Mouse (Mus musculus) gastrocnemius, adult 2 months (tissue): ENCODE measurements at regions not wholly inside any gene's neighbourhood (a gene's known extent, or its start where the extent isn't known, plus 50 kb on each side); places are given as distances from the start of the nearest gene placed in this dataset.
"Not testable (repeated sequence)": the region's sequence is repeated elsewhere in the genome, so short reads cannot be mapped to it uniquely, and the experiment has no call there.

ENCODE experiments used
- DNase-seq: peaks from one replicate; pipeline ENCODE4 v3.0.0; 2022
- H3K27ac ChIP-seq: fragments of 200-600 bp; 2 replicates; pipeline ENCODE4 v1.8.1; 2022; ENCODE audit warnings: mild to moderate bottlenecking
- H3K4me3 ChIP-seq: fragments of 200-600 bp; 2 replicates; pipeline ENCODE4 v1.8.1; 2022; ENCODE audit warnings: mild to moderate bottlenecking, moderate library complexity
- CTCF ChIP-seq: fragments of 200-600 bp; IDR thresholded peaks from 2 replicates; pipeline ENCODE4 v1.8.1; 2022; ENCODE audit warnings: antibody characterized with exemption, mild to moderate bottlenecking, moderate library complexity
- intact Hi-C: fragments of 180-260 bp; cut with DNase I; formaldehyde crosslinking; loops from one replicate; pipeline ENCODE4 v1.15.1; 2025

DNA sequence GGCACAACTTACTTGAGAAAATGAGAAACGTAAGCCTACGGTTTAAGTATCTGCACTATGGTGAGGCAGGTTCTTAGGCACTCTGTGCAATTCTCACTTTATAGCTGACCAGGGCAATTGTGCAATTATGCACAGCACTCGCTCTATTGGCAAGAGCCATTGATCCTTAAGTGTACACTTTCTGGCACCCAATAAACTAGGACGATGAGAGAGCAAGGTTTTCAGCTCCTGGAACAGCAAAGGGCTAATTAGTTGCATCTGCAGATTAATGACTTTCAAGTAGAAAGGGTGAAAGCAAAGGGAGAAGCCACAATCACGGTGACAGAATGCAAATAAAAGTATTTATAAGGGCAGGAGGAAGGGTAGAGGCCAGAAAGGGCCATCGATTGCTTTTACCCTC, 185.4 kb upstream of the Gm10306 start:
- Histone ChIP-seq H3K27ac (no peak overlapping the region), H3K4me3 (no peak overlapping the region)
- DNase-seq, result no peak
- intact Hi-C loops, result no loop called here
- TF ChIP-seq CTCF, result no peak

DNA sequence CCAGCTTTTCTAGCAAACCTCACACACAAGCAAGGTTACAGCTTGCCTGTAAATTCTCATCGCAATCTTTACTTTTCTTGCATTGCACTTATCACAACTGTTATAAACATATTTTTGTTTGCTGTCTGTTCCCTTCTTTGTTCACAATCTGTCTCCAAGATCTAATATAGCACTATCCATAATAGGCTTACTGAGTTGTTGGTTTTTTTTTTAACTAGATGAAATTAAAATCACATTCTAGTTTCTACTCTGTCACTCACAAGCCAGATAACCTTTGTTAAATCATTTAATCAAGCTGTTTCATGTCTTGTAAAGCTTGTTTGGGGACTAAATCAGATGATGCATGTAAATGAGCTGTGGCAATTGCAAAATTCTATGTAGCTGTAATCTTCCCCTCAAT, 180.1 kb upstream of the Gm10306 start:
- DNase-seq, result no peak
- no peak for TF ChIP-seq CTCF

DNA sequence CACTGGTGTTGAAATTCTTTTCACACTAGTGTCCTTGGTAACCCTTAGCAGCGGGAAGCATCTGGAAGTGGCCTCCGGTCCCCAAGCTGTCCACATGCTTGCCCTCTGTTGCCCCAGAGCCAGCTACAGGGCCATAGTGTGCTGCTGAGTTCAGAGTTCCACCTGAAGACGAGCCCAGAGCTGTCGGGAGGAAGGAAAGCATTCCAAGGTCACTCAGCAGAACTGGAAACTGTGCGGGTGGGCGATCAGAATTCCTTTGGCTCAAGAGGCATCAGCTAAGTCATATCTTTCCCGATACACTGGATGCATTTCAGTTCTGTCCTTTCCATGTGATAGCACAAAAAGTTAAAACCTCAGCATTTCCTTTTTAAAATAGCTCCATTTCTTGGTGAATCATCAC, 170.6 kb upstream of the Gm10306 start:
- Histone ChIP-seq H3K4me3 (no peak overlapping the region), H3K27ac (no peak overlapping the region)
- DNase-seq, result no peak
- no peak for TF ChIP-seq CTCF
- intact Hi-C loops, result no loop called here

More for the DNA sequence above, 180.1 kb upstream of the Gm10306 start:
- intact Hi-C loops, result no loop called here
- H3K27ac ChIP-seq, result no peak overlapping the region
- no peak overlapping the region for H3K4me3 ChIP-seq

GRCm38 (mm10) chr4:94388317-94388716, 168.0 kb upstream of the Gm10306 start:
- no peak overlapping the region for H3K4me3 ChIP-seq
- DNase-seq, result no peak
- TF ChIP-seq CTCF, result no peak
- intact Hi-C loops, result no loop called here
- no peak overlapping the region for H3K27ac ChIP-seq

- no peak for TF ChIP-seq CTCF
- H3K27ac ChIP-seq, result no peak overlapping the region
- DNase-seq, result no peak
- intact Hi-C loops, result no loop called here
- no peak overlapping the region for H3K4me3 ChIP-seq
Observed at GRCm38 (mm10) chr4:94394462-94394861, 161.9 kb upstream of the Gm10306 start.

- Histone ChIP-seq H3K27ac (no peak overlapping the region), H3K4me3 (no peak overlapping the region)
- TF ChIP-seq CTCF, result no peak
- DNase-seq, result no peak
- intact Hi-C loops, result no loop called here
Observed at GRCm38 (mm10) chr4:94397284-94397683, 159.1 kb upstream of the Gm10306 start.

DNA sequence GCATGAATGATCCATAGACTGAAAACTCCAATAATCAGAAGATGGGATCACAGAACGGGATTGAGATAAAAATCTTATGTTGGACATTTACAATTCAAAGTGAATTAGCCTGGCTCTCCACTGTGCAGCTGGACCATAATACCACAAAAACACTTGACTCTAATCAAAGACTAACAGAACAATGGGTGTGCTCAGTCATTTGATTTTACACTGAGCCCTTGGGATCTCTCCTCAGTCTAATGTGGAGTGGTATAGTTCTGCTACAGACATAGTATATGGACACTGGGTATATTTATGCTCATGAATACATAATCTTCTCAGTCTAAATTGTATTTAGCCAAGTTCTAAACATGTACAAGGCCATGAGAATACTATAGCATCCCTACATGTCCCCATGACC, 149.4 kb upstream of the Gm10306 start:
- no peak for DNase-seq
- Histone ChIP-seq H3K27ac (no peak overlapping the region), H3K4me3 (no peak overlapping the region)
- intact Hi-C loops, result no loop called here
- TF ChIP-seq CTCF, result no peak

DNA sequence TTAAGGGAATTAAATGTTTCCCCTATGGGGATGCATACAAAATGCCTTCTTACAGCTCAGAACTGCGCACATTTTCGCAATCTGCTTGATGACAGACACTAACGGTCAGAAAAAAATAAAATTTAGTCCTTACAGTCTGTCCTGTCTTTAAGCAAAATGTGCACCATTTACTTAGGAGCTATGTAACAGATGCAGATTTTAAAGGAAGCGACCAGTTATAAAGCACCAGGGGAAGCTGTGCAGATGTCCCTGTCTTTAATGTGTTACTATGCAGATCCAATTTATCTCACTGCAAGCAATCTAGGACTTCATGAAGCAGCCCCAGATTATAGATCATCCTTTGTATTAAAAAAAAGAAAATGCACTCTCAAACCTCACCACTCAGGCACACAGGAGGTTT, 148.8 kb upstream of the Gm10306 start:
- intact Hi-C loops, result no loop called here
- no peak for DNase-seq
- TF ChIP-seq CTCF, result no peak

DNA sequence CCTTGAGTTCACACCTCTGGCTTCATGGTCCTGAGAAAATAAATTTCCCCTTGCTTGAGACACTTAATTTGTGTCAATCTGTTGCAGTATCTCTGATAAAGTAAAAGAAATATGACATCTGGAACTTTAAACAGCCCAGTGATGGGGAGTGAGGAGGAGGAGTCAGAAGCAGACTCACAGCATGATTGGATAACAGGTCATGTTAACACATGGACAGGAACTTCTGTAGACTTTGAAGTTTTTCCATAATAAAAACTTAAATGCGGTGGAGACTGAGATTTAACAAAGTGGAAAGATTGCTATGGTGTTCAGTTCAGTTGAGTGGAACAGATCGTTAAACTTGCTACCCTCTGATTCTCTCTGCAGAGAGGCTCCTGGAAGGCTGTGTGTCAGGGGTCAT, 143.7 kb upstream of the Gm10306 start:
- Histone ChIP-seq H3K4me3 (no peak overlapping the region), H3K27ac (no peak overlapping the region)
- DNase-seq, result no peak
- TF ChIP-seq CTCF, result no peak
- intact Hi-C loops, result no loop called here

More for the DNA sequence above, 148.8 kb upstream of the Gm10306 start:
- Histone ChIP-seq H3K27ac (no peak overlapping the region), H3K4me3 (no peak overlapping the region)

DNA sequence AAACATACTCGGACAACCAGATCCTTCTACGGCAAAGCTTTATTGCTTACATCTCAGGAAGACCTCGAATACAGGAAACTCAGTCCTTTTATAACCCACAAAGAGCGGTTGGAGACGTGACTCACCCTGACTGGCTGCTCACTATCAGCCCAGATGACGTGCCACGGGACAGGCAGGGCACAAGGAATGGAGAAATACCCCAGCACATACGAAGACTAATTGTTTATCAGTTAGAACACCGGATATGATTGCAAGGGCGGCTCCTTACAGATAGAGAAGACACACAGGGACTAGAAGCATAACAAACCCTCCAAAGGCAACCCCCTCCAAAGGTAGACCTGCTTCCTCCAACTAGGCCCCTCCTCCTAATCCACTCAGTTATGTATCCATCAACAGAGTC, 130.8 kb upstream of the Gm10306 start:
- H3K4me3 ChIP-seq, DNase-seq, intact Hi-C loops, H3K27ac ChIP-seq: not testable (repeated sequence)

- TF ChIP-seq CTCF, result no peak
- no peak overlapping the region for H3K4me3 ChIP-seq
- H3K27ac ChIP-seq, result no peak overlapping the region
- DNase-seq, result no peak
- intact Hi-C loops, result no loop called here
Observed at GRCm38 (mm10) chr4:94427581-94427980, 128.8 kb upstream of the Gm10306 start.

GRCm38 (mm10) chr4:94432005-94432404, 124.3 kb upstream of the Gm10306 start:
- intact Hi-C loops, result no loop called here
- no peak overlapping the region for H3K4me3 ChIP-seq
- DNase-seq, result no peak
- TF ChIP-seq CTCF, result no peak
- H3K27ac ChIP-seq, result no peak overlapping the region

GRCm38 (mm10) chr4:94437717-94438435, 118.5 kb upstream of the Gm10306 start:
- Histone ChIP-seq H3K4me3 (no peak overlapping the region), H3K27ac (no peak overlapping the region)
- no peak for DNase-seq
- no peak for TF ChIP-seq CTCF
- intact Hi-C loops, result no loop called here

- no peak for DNase-seq
- H3K4me3 ChIP-seq, result no peak overlapping the region
- intact Hi-C loops, result no loop called here
- H3K27ac ChIP-seq, result no peak overlapping the region
- no peak for TF ChIP-seq CTCF
Observed at GRCm38 (mm10) chr4:94439159-94439836, 117.0 kb upstream of the Gm10306 start.
